Mouse (Mus musculus) ES-Bruce4 (cell line): Measurements from ENCODE around the gene Btbd35f27.
"Not testable (repeated sequence)": the region's sequence is repeated elsewhere in the genome, so short reads cannot be mapped to it uniquely, and the experiment has no call there.

Experiments used
- CTCF ChIP-seq: IDR thresholded peaks from one replicate; pipeline ENCODE4 v1.8.1; 2011; ENCODE audit warnings: low read depth, low read length
- EP300 ChIP-seq: IDR thresholded peaks from 2 replicates; pipeline ENCODE4 v1.6.1; 2011; ENCODE audit warnings: low read depth, low read length; ENCODE audit not compliant: insufficient read depth
- POLR2A ChIP-seq: IDR thresholded peaks from one replicate; pipeline ENCODE4 v1.8.1; 2011; ENCODE audit warnings: low read length; ENCODE audit not compliant: insufficient read depth

- not testable (repeated sequence) for TF ChIP-seq CTCF, POLR2A, EP300
Measured at GRCm38 (mm10) chrX:4951835-4952234, at the start of gene Btbd35f27.
